Mouse (Mus musculus): ENCODE measurements around the gene Col5a3. TPM values are rescaled to one million over a fixed set of nuclear protein-coding genes. Genes with fewer than 3 reads are reported as not detected.
A peak's percentile ranks its signal among the peaks of the same experiment; 100 is the strongest.

Col5a3 gene
- polyA plus RNA-seq, 1 experiment: 1.3 TPM

DNA sequence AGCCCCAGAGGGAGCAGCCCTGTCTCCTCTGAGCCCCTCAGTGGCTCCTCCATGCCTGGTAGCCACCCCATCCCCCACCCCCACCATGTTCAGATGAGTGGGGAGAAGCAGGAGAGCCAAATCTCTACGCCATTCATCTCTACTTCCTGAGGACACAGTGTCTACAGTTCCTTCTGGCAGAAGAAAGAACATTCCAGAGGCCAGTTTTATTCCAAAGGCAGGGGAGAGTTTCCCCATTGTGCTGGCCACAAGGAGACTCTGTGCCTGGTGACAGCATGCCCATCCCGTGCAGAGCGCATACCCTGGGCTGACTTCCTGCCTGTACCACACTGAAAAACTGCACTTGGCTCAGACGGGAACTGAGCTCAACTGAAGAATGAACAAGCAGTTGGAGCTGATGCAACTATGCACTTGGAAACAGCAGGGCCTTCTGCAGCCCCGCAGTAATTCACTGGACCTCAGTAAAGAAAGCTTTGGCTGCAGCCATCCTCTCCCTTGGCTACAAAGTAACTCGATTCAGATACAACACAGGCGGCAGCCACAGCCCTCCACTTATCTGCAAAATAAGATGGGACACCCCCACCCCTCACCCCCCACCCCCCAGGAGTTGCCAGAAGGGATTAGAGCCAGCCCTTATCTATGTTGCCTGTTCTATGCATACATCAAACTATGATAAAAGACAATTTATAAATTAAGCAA, 20.6 kb downstream of the Col5a3 start:
- no peak for TF ChIP-seq POLR2A (IDR thresholded peaks at IDR 0.05; ENCODE audit: insufficient read depth, low read length)
- Histone ChIP-seq H3K27ac (ENCODE audit: insufficient read depth, low read length) (no peak overlapping the region), H3K4me1 (ENCODE audit: control insufficient read depth, insufficient read depth, low read length) (peaks cover 1% of the 10 kb centered on the region), H3K4me3 (ENCODE audit: low read depth, low read length) (no peak overlapping the region), H3K9ac (ENCODE audit: low read depth, poor library complexity, severe bottlenecking) (no peak overlapping the region), H3K9me3 (replicated peaks; ENCODE audit: control insufficient read depth, insufficient read depth, low read length, poor library complexity, severe bottlenecking) (no peaks in the 10 kb centered on the region), H3K36me3 (ENCODE audit: control insufficient read depth, insufficient read depth, low read length, poor library complexity, severe bottlenecking) (no peaks in the 10 kb centered on the region), H3K27me3 (ENCODE audit: control insufficient read depth, insufficient read depth, low read length, poor library complexity, severe bottlenecking) (no peaks in the 10 kb centered on the region)

DNA sequence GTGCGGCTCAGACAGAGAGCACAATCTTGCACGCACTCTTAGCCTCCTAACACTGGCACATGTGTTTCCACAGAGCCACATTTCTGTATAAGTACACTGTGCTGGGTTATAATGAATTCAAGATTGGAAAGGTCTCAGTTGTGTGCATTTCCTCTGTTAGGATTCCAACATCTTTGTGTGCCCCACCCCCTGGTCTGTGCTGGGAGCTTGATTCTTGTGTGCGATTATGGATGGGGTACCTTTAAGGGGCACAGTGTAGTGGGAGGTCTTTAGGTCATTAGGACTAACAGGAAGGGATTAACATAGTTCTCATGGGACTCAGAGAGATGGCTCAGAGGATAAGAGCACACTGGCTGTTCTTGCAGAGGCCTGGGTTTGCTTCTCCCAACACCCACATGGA, 24.5 kb downstream of the Col5a3 start:
- no peak overlapping the region for H3K4me3 ChIP-seq (ENCODE audit: low read depth, low read length)
- TF ChIP-seq CTCF (IDR thresholded peaks at IDR 0.05; ENCODE audit: low read depth, low read length) (no peak), EP300 (IDR thresholded peaks at IDR 0.05; ENCODE audit: insufficient read depth, low read depth, low read length) (no peak), POLR2A (IDR thresholded peaks at IDR 0.05; ENCODE audit: insufficient read depth, low read length) (no peak)
- peaks cover 1% of the 10 kb centered on the region for H3K4me1 ChIP-seq (ENCODE audit: control insufficient read depth, insufficient read depth, low read length)
- no peaks in the 10 kb centered on the region for H3K36me3 ChIP-seq (ENCODE audit: control insufficient read depth, insufficient read depth, low read length, poor library complexity, severe bottlenecking)
- no peak overlapping the region for H3K27ac ChIP-seq (ENCODE audit: insufficient read depth, low read length)
- no peak overlapping the region for H3K9ac ChIP-seq (ENCODE audit: low read depth, poor library complexity, severe bottlenecking)
- H3K27me3 ChIP-seq (ENCODE audit: control insufficient read depth, insufficient read depth, low read length, poor library complexity, severe bottlenecking): no peaks in the 10 kb centered on the region
- 0 out of 2 replicates have a peak, but pooled peaks cover 2% of the 10 kb centered on the region for H3K9me3 ChIP-seq (replicated peaks; ENCODE audit: control insufficient read depth, insufficient read depth, low read length, poor library complexity, severe bottlenecking)

GRCm38 (mm10) chr9:20789651-20790050, 25.2 kb downstream of the Col5a3 start:
- no peaks in the 10 kb centered on the region for H3K36me3 ChIP-seq (ENCODE audit: control insufficient read depth, insufficient read depth, low read length, poor library complexity, severe bottlenecking)
- TF ChIP-seq EP300 (IDR thresholded peaks at IDR 0.05; ENCODE audit: insufficient read depth, low read depth, low read length) (no peak), CTCF (IDR thresholded peaks at IDR 0.05; ENCODE audit: low read depth, low read length) (no peak), POLR2A (IDR thresholded peaks at IDR 0.05; ENCODE audit: insufficient read depth, low read length) (no peak)
- 0 out of 2 replicates have a peak, but pooled peaks cover 2% of the 10 kb centered on the region for H3K9me3 ChIP-seq (replicated peaks; ENCODE audit: control insufficient read depth, insufficient read depth, low read length, poor library complexity, severe bottlenecking)
- no peak overlapping the region for H3K9ac ChIP-seq (ENCODE audit: low read depth, poor library complexity, severe bottlenecking)
- H3K4me1 ChIP-seq (ENCODE audit: control insufficient read depth, insufficient read depth, low read length): peaks cover 1% of the 10 kb centered on the region
- no peaks in the 10 kb centered on the region for H3K27me3 ChIP-seq (ENCODE audit: control insufficient read depth, insufficient read depth, low read length, poor library complexity, severe bottlenecking)
- no peak overlapping the region for H3K4me3 ChIP-seq (ENCODE audit: low read depth, low read length)
- H3K27ac ChIP-seq (ENCODE audit: insufficient read depth, low read length): no peak overlapping the region

DNA sequence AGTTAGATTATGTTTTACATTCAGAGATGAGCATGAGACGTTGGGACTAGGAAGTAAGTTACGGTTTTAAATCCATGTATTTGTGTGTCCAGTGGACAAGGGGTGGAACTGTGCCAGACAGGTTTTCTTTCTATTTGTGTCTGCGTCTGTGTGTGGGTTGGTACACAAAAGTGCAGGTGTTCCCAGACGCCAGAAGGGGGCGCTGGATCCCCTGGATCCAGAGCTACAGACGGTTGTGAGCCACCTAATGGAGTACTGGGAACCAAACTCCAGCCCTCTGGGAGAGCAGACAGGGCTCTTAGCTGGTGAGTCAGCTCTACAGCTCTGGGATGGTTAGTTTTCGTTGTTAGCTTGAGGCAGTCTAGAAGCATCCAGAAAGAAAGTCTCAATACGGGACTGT, 26.9 kb downstream of the Col5a3 start:
- Histone ChIP-seq H3K36me3 (ENCODE audit: control insufficient read depth, insufficient read depth, low read length, poor library complexity, severe bottlenecking) (no peaks in the 10 kb centered on the region), H3K9me3 (replicated peaks; ENCODE audit: control insufficient read depth, insufficient read depth, low read length, poor library complexity, severe bottlenecking) (0 out of 2 replicates have a peak, but pooled peaks cover 2% of the 10 kb centered on the region), H3K4me3 (ENCODE audit: low read depth, low read length) (no peak overlapping the region), H3K27me3 (ENCODE audit: control insufficient read depth, insufficient read depth, low read length, poor library complexity, severe bottlenecking) (no peaks in the 10 kb centered on the region), H3K4me1 (ENCODE audit: control insufficient read depth, insufficient read depth, low read length) (no peaks in the 10 kb centered on the region), H3K9ac (ENCODE audit: low read depth, poor library complexity, severe bottlenecking) (no peak overlapping the region), H3K27ac (ENCODE audit: insufficient read depth, low read length) (no peak overlapping the region)
- TF ChIP-seq CTCF (IDR thresholded peaks at IDR 0.05; ENCODE audit: low read depth, low read length): peak; percentile 42
- no peak for TF ChIP-seq POLR2A (IDR thresholded peaks at IDR 0.05; ENCODE audit: insufficient read depth, low read length)

DNA sequence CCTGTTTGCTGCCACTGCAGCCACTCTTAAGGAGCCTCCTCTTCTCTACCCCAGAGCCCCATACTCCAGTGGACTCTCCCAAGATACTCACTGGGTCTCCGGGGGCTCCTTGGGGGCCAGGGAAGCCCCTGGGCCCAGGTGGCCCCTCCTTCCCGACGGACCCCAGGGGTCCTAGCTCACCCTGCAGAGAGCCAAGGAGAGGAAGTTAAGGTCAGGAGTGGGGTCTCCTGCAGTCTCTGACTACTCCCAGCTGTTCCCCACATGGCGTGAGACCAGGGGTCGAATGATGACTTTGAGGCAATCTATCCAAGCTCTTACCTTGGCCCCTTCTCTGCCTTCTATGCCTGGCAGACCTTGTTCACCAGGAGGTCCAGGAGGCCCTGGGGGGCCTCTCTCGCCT, 29.8 kb downstream of the Col5a3 start:
- TF ChIP-seq POLR2A (IDR thresholded peaks at IDR 0.05; ENCODE audit: insufficient read depth, low read length) (no peak), EP300 (IDR thresholded peaks at IDR 0.05; ENCODE audit: insufficient read depth, low read depth, low read length) (no peak), CTCF (IDR thresholded peaks at IDR 0.05; ENCODE audit: low read depth, low read length) (no peak)
- no peaks in the 10 kb centered on the region for H3K4me1 ChIP-seq (ENCODE audit: control insufficient read depth, insufficient read depth, low read length)
- H3K27ac ChIP-seq (ENCODE audit: insufficient read depth, low read length): no peak overlapping the region
- H3K36me3 ChIP-seq (ENCODE audit: control insufficient read depth, insufficient read depth, low read length, poor library complexity, severe bottlenecking): no peaks in the 10 kb centered on the region
- no peak overlapping the region for H3K9ac ChIP-seq (ENCODE audit: low read depth, poor library complexity, severe bottlenecking)
- no peak overlapping the region for H3K4me3 ChIP-seq (ENCODE audit: low read depth, low read length)
- 0 out of 2 replicates have a peak, but pooled peaks cover 2% of the 10 kb centered on the region for H3K9me3 ChIP-seq (replicated peaks; ENCODE audit: control insufficient read depth, insufficient read depth, low read length, poor library complexity, severe bottlenecking)
- no peaks in the 10 kb centered on the region for H3K27me3 ChIP-seq (ENCODE audit: control insufficient read depth, insufficient read depth, low read length, poor library complexity, severe bottlenecking)

DNA sequence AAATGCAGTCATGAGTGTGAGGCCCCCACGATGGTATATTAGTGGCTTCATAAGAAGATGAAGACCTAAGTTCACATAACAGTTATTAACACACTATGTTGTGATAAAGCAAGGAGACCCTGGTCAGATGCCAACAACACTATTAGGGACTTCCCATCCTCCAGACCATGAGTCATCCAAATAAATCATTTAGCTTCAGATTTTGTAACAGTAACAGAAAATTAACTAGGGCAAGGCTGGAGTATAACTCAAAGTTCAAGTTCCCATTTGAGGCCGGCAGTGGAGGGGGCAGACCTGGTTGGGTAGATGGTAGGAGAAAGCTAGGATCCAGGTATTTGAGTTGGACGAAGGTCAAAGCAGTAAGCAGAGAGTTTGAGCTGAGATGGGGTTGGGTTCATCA, 33.6 kb downstream of the Col5a3 start:
- Histone ChIP-seq H3K9me3 (replicated peaks; ENCODE audit: control insufficient read depth, insufficient read depth, low read length, poor library complexity, severe bottlenecking) (no peaks in the 10 kb centered on the region), H3K9ac (ENCODE audit: low read depth, poor library complexity, severe bottlenecking) (no peak overlapping the region), H3K36me3 (ENCODE audit: control insufficient read depth, insufficient read depth, low read length, poor library complexity, severe bottlenecking) (no peaks in the 10 kb centered on the region), H3K27ac (ENCODE audit: insufficient read depth, low read length) (no peak overlapping the region), H3K4me1 (ENCODE audit: control insufficient read depth, insufficient read depth, low read length) (no peaks in the 10 kb centered on the region), H3K4me3 (ENCODE audit: low read depth, low read length) (no peak overlapping the region), H3K27me3 (ENCODE audit: control insufficient read depth, insufficient read depth, low read length, poor library complexity, severe bottlenecking) (no peaks in the 10 kb centered on the region)
- TF ChIP-seq POLR2A (IDR thresholded peaks at IDR 0.05; ENCODE audit: insufficient read depth, low read length): no peak
- TF ChIP-seq EP300 (IDR thresholded peaks at IDR 0.05; ENCODE audit: insufficient read depth, low read depth, low read length): no peak
- no peak for TF ChIP-seq CTCF (IDR thresholded peaks at IDR 0.05; ENCODE audit: low read depth, low read length)

All from ES-Bruce4 (cell line).